Mouse (Mus musculus): Measurements from ENCODE around the gene Rps15. TPM values are rescaled to one million over a fixed set of nuclear protein-coding genes. Genes with fewer than 3 reads are reported as not detected.

Gene Rps15
- total RNA-seq, 2 experiments from 2014 or later: 784 to 803 TPM

DNA sequence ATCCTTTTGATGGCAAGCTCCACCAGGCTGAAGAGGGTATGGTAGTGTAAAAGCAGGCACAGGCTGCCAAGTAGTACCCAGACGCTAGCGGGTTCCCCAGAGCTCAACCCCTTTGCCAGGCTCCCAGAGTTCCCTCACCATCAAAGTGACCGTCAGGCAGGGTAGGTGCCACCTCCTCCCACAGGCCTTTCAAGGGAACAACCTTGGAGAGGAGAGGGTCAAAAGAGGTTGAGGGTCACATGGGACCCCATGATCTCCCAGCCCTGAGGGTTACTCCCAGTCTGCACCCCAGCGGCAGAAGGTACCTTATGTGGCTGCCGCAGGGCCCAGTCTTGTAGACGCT lies 32.8 kb upstream of the Rps15 start:
- intact Hi-C loops (cut with DNase I): no loop called here
- DNase-seq (ENCODE audit: extremely low spot score in 1 of 2, low spot score in 2 of 2): no peak

GRCm38 (mm10) chr10:80259861-80260641 lies 32.2 kb upstream of the Rps15 start:
- intact Hi-C loops (cut with DNase I): no loop called here
- peak; percentile 59 to 86 for DNase-seq (ENCODE audit: extremely low spot score in 1 of 2, low spot score in 2 of 2)

DNA sequence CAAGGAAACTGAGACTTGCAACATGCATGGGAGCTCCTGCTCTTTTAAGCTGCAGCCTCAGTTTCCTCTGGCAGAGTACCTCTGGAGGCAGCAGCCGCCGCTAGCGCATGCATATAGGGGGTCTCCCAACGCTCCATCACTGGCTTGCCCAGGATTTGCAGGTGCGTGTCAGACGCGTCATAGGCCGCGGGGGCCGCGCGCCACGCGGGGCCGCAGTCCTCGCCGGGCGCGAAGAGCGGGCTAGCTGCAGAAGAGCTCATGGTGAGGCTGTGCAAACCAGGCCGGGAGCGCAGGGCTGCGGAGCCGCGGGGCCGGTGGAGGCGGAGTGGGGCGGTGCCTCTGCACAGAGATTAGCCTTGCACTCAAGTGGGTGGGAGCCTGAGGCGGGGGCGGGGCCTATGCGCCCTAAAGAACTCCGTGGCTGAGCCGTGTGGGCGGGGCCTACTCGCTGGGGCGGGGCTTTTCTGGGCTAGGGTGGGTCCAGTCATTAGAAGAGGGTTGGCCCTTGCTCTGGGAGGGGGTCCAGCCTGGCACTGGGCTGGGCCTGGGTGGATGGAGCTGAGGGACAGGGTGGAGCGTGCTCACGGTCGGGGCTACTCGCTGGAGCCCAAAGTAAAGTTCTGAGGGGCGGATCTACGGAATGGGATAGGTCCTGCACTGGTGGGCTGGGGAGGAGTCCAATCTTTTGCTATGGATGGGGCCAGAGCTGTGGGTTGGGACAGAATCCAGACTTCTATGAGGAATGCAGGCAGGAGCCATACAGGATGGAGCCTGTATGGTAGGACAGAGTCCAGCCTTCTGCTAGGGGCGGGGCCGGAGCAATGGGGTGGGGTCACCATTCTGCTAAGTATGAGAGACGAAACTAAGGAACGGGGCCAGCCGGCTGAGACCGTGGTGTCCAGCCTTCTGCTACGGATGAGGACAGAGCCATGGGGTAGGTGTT lies 31.3 kb upstream of the Rps15 start, which contains the start of the genes Gamt and Dazap1:
TSS of gene Gamt (minus strand) at position 371 of the 943 bp plus-strand sequence.
TSS of gene Dazap1 (plus strand) at position 845 of the 943 bp plus-strand sequence.
- intact Hi-C loops (cut with DNase I): no loop called here
- DNase-seq (ENCODE audit: extremely low spot score in 1 of 2, low spot score in 2 of 2): peak; percentile 90 to 96

GRCm38 (mm10) chr10:80261585-80261968 lies 30.7 kb upstream of the Rps15 start:
- DNase-seq (ENCODE audit: extremely low spot score in 1 of 2, low spot score in 2 of 2): peak; percentile 83 to 99
- intact Hi-C loops (cut with DNase I): no loop called here

DNA sequence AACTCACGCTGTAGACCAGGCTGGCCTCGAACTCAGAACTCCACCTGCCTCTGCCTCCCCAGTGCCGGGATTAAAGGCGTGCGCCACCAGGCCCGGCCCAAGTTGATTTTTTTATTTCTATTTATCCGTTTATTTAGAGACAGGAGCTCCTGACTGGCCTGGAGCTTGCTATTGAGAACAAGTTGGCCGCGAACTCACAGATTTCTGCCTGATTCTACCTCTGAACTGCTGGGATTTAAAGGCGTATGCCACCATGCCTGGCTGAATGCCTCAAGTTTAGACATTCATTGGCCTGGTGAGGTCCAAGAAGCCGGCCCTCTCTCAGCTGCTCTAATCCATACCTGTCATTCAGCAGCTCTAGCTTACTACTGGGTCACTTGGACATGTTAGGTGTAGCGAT lies 30.1 kb upstream of the Rps15 start:
- intact Hi-C loops (cut with DNase I): no loop called here
- DNase-seq (ENCODE audit: extremely low spot score in 1 of 2, low spot score in 2 of 2): no peak

DNA sequence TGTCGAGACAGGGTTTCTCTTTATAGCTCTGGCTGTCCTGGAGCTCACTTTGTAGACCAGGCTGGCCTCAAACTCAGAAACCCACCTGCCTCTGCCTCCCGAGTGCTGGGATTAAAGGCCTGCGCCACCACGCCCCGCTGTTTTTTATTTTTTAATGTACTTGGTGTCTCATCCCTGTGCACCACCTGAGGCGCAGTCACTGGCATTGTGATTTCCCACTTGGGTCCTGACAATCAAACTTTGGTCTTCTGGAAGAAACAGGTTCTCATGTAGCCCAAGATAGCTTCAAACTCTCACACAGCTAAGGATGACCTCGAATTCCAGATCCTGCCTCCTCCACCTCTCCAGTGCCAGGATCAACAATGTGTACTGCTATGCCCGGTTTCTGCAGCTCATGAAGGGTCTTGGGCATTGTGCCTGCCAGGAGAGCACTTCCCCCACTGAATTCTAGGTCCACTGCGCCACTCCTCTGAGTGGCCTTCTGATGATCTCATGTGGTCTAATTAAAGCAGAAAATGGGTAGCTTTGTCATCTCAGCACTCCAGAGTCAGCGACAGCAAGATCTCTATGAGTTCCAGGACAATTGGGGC lies 29.4 kb upstream of the Rps15 start:
- DNase-seq (ENCODE audit: extremely low spot score in 1 of 2, low spot score in 2 of 2): no peak
- intact Hi-C loops (cut with DNase I): no loop called here

DNA sequence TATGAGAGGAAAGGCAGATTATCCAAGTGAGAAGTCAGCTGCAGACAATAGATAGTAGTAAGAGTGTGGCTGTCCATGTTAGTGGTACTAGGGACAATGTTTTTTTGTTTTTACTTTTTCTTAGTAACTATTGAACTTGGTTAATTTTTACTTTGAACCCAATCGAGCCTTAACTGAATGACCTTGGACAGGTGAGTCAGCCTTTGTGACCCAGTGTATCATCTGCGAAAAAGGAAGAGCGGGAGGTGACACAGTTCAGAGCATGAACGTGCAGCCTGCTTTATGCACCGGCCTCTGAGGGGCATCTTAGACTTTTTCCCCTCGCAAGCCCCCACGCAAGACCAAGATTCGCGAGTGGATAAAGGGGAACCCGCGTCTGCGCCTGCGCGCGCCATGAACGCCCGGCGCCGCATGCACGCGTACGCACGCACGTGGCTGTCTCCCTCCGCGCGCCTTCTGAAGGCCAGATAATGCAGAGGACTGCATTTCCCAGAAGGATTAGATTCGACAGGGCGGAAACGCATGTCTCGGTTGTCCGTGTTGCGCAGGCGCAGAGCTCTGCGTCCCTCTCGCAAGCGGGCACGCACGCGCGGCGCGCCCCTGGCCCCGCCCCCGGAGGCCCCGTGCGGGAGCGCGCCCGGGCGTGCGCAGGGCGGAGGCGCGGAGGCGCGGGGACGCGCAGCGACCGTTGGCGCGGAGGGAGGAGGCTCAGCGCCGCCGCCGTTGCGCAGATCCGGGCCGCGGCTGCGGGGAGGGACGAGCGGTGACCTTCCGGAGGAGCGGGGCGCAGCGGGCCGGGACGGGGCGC lies 27.7 kb upstream of the Rps15 start:
- intact Hi-C loops (cut with DNase I): no loop called here
- DNase-seq (ENCODE audit: extremely low spot score in 1 of 2, low spot score in 2 of 2): peak; percentile 99 to 100

DNA sequence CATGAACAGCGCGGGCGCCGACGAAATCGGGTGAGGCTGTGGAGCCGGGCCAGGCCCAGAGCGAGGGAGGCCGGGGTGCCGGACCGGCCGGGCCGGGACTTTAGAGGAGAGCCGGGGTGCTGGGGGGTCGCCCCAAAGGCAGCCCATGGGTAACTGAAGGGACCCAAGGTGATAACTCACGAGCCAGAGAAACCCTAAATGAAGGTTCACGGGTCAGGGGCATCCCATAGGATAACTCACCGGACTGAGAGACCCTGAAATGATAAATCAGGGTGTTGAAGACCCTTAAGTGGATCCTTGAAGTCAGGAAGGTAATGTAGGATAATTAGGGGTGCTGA lies 27.1 kb upstream of the Rps15 start:
- DNase-seq (ENCODE audit: extremely low spot score in 1 of 2, low spot score in 2 of 2): no peak
- intact Hi-C loops (cut with DNase I): no loop called here

DNA sequence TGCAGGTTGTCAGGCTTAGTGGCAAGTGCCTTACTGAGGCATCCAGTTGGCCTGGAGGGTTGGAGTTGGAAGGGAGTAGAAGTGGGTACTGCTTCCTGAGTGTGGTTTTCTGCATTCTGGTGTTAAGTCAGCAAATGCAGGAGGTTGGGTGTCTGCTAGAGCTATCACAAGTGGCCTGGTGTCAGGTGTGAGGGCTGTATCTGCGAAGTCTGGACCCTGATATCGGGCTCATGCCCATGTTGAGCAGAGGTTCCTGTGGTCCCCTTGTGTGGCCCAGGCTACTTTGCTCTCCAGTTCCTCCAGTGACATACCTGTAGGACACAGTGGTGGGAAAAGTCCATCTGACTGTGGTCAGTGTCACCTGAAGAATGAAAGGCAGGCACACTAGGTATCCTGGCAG lies 22.2 kb upstream of the Rps15 start:
- intact Hi-C loops (cut with DNase I): no loop called here
- no peak for DNase-seq (ENCODE audit: extremely low spot score in 1 of 2, low spot score in 2 of 2)

- intact Hi-C loops (cut with DNase I): no loop called here
- no peak for DNase-seq (ENCODE audit: extremely low spot score in 1 of 2, low spot score in 2 of 2)
Measured at GRCm38 (mm10) chr10:80270734-80271181, 21.5 kb upstream of the Rps15 start.

DNA sequence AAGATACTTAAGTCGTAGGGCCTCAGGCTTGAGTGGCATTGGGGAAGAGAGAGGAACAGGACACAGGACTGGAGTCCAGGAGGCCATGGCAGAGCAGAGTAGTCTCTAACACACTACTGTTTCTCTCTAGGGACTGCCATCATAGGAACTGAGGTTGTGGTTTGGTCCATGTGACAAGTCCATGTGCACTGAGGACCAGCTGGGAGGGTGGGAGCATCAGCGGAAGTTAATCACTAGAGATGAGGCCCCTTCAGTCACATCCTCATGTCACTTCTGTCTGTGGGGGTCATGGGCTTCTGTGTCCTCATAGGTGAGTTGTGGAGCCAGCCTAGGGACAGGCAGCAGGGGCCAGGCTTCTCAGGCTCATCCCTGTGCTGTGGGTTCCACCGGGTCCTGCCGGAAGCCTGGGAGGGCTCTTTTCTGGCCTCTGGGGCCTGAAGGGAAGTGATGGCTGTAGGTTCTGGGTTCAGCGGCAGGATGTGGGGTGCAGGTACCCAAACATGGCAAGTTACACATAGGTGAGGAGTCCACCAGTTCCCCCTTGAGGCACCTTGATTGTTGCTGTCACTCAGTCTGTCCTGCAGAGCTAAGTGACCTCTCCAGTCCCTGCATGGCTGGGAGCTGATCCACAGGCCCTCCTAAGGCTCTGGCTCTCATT lies 20.9 kb upstream of the Rps15 start:
- intact Hi-C loops (cut with DNase I): no loop called here
- DNase-seq (ENCODE audit: extremely low spot score in 1 of 2, low spot score in 2 of 2): no peak

DNA sequence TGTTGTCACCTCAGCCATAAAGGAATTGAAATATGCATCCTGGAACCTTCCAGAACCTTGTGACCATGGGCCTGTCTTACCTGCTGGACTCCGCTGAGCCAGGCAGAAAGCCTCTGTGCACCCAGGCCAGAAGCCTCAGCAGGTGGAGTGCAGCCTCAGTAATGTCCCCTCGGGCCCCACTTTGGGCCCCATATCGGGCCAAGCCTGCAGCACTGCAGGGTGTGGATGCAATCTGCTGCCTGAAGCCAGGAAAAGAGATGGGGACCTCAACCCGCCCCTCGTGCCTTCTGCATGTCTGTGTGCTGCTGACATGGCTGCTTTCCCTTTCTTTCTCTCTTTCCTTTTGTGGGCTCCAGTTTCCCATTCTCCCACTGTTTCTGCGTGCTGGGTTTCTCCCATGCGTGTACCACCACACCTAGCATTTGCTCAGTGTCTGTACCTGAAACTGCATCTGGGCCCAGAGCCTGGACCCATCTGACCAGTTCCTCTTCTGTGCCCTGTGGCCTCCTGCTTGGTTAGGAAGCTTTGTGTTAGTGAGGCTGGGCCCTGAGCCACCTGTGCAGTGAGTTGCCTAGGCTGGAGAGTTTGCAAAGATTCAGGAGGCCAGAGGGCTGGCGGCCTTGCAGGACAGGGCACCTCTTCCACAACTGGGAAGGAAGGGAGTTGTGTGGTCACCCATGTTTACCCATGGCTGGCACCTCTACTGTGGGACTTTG lies 20.2 kb upstream of the Rps15 start:
- intact Hi-C loops (cut with DNase I): no loop called here
- DNase-seq (ENCODE audit: extremely low spot score in 1 of 2, low spot score in 2 of 2): no peak

- intact Hi-C loops (cut with DNase I): no loop called here
- DNase-seq (ENCODE audit: extremely low spot score in 1 of 2, low spot score in 2 of 2): no peak
Measured at GRCm38 (mm10) chr10:80273847-80274246, 18.4 kb upstream of the Rps15 start.

- DNase-seq (ENCODE audit: extremely low spot score in 1 of 2, low spot score in 2 of 2): no peak
- intact Hi-C loops (cut with DNase I): no loop called here
Measured at GRCm38 (mm10) chr10:80276238-80276637, 16.0 kb upstream of the Rps15 start.

GRCm38 (mm10) chr10:80278390-80278789 lies 13.9 kb upstream of the Rps15 start:
- intact Hi-C loops (cut with DNase I): no loop called here
- no peak for DNase-seq (ENCODE audit: extremely low spot score in 1 of 2, low spot score in 2 of 2)

- no peak for DNase-seq (ENCODE audit: extremely low spot score in 1 of 2, low spot score in 2 of 2)
- intact Hi-C loops (cut with DNase I): no loop called here
Measured at GRCm38 (mm10) chr10:80279273-80279672, 13.0 kb upstream of the Rps15 start.

- no peak for DNase-seq (ENCODE audit: extremely low spot score in 1 of 2, low spot score in 2 of 2)
Measured at GRCm38 (mm10) chr10:80281304-80281703, 10.9 kb upstream of the Rps15 start.

DNA sequence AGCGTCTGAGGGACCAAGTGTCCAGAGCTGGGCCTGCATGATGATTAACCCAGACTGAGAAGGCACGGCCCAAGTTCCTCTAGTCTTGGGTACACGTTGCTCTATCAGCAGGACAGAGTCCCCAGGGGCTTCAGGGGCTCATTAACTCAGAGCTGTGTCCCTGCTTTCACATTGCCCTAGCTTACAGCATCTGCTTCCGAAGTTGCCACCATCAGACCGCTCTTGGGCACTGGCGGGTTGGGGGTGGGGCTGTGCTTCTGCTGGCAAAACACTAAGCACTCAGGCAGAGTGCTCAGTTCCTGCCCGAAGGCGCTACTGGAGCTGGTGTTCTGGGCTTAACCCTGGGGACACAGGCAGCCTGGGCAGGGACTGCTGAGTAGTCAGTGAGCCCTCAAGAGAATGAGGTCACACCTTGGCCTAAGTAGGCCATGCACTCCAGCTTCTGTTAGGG lies 10.3 kb upstream of the Rps15 start:
- intact Hi-C loops (cut with DNase I): no loop called here
- no peak for DNase-seq (ENCODE audit: extremely low spot score in 1 of 2, low spot score in 2 of 2)

More at GRCm38 (mm10) chr10:80281304-80281703, 10.9 kb upstream of the Rps15 start:
- intact Hi-C loops (cut with DNase I): no loop called here
